Mouse (Mus musculus) ES-E14 (cell line): ENCODE data around the gene Kpna6.

Experiments
- CHD2 ChIP-seq: IDR thresholded peaks from 2 replicates; pipeline ENCODE4 v1.6.1; 2014; ENCODE audit warnings: mild to moderate bottlenecking, low read depth, low read length, inconsistent platforms
- HCFC1 ChIP-seq: IDR thresholded peaks from 2 replicates; pipeline ENCODE4 v1.6.1; 2012; ENCODE audit warnings: low read length, inconsistent platforms, borderline replicate concordance; ENCODE audit not compliant: insufficient read depth
- MAFK ChIP-seq: IDR thresholded peaks from 2 replicates; pipeline ENCODE4 v1.6.1; 2014; ENCODE audit warnings: mild to moderate bottlenecking, low read depth, low read length, inconsistent platforms; ENCODE audit not compliant: insufficient read depth
- ZC3H11A ChIP-seq: IDR thresholded peaks from 2 replicates; pipeline ENCODE4 v1.6.1; 2012; ENCODE audit warnings: low read depth, mild to moderate bottlenecking, inconsistent platforms, low read length, borderline replicate concordance
- ZNF384 ChIP-seq: IDR thresholded peaks from 2 replicates; pipeline ENCODE4 v1.6.1; 2012; ENCODE audit warnings: low read depth, low read length, inconsistent platforms

DNA sequence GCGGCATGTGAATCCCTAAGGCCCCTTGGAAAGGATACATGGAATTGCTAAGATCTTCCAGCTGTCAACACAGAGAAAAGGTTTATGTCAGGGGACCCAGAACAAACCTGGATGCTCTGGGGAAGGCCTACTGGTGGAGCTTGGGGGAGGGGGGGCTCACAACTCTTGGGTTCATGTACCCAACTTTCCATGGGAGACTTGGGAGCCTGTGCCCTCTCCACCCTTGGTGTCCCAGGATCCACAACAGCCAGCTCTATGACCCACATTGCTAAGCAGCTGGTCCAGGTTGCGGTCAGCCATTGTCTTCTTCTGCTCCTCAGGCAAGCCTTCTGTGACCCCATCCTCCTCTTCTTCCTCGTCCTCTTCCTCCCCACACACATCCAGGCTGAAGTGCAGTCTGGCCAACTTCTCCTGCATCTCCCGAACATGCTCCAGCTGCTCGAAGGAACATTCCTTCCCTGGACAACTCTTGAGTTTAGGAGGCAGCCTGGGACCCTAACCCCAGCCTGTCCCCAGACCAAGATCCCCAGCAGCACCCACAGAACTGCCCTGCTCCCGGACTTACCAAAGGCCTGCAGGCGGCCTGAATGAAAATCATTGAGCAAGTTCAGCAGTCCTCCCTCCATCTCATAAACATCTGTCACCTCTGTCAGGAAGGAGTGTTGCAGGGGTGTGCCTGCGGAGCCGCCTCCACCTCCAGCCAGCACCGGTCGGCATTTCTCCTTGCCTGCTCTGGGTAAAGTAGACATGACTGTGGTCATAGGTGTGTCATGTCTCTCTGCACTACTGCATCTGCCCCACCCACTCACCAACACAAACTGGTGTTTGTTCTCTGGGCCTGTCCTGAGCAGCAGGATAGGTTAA is 51.9 kb downstream of the Kpna6 start:
- TF ChIP-seq ZNF384 (no peak), CHD2 (no peak), HCFC1 (no peak), MAFK (no peak), ZC3H11A (no peak)
